Mouse (Mus musculus) mouse embryonic stem cell (cell line): ENCODE results near the gene Klhl18.

Experiments used
- in situ Hi-C, 2 experiments: fragments of 300-500 bp; cut with MboI; formaldehyde crosslinking; loops; 1 replicate in 1 of 2; 3 replicates in 1 of 2; pipeline ENCODE4 v1.14.3; 2019 to 2020; ENCODE audit warnings: low sequenced_read_pairs in 2 of 2, low pct_unique_long_range_greater_than_20kb in 1 of 2, mixed read lengths in 1 of 2; ENCODE audit not compliant: unreplicated experiment in 1 of 2

Gene Klhl18

GRCm38 (mm10) chr9:110476124-110477091 lies at the start of gene Klhl18, which contains the start of gene Kif9:
Gene Klhl18, minus strand, starts transcription at chr9:110476694.
Gene Kif9, plus strand, starts transcription at chr9:110476958.
- in situ Hi-C loops: no loop called here

DNA sequence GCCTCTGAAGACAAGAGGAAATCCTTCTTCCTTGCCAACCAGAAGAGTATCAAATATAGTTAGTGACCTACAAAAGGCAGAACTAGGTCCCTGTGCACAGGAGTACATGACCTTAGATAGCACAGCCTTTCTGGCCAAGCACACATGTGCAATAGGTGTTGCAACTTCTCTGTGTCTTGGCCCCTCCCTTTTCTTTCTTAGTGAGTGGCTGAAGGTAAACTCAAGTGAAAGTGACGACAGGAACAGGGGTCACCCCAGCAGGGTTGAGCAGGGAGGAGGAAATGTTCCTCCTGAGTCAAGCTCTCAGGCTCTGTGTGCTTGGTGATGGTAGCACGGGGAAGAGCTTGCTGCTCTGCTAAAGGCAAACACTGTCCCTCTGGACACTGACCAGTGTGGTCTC lies 49.2 kb upstream of the Klhl18 start:
- in situ Hi-C loops: no loop called here

DNA sequence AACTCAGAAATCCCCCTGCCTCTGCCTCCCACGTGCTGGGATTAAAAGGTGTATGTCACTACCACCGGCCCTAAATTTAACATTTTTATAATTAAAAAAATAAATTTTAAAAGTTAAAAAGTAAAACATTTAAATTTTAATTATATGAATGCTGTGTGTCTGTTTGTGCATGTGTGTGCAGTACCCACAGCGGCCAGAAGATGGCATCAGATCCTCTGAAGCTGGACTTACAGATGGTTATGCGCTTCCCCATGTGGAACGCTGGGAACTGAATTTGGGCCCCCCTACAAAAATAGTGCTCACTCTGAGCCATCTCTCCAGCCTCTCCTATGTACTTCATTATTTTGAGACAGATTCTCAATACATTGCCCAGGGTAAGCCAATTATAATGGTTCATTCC lies 14.4 kb upstream of the Klhl18 start:
- in situ Hi-C loops: no loop called here

DNA sequence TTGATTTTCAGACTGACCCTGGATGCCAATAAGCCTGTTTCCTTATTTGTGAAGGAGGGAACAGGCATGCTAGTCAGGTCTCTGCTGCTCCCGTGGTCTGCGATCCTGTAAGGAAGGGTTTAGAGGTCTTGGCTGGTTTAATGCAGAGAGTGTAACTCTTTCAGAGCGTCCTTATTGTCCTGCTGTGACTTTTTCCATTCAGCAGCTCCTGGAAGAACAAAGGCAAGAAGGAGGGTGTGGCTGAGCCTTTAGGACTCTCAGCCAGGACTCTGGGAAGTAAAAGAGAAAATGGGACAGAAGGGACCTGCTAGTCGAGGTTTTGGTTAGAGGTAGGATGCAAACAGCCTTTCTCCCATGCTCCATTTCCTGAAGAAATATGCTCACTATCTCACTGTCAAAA lies 12.3 kb upstream of the Klhl18 start:
- in situ Hi-C loops: no loop called here

GRCm38 (mm10) chr9:110478639-110479038 lies 2.1 kb upstream of the Klhl18 start:
- in situ Hi-C loops: no loop called here

DNA sequence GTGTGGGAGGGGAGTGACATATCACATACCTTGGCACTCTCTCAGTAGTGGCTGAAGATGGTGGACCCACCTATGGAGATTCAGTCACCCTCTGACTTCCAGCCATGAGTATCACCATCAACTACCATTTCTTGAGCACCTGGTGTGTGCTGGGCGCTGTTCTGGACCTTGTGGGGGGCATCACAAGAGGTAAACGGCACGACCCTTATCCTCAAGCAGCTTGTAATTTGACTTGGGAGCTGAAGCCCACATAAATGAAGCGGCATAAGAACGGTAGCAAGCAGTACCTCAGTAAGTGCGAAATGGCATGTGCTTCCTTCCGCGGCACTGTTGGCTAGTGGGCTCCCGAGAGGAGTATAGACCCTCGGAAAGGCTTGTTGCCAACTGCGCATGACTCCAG lies 1.5 kb upstream of the Klhl18 start:
- in situ Hi-C loops: no loop called here

DNA sequence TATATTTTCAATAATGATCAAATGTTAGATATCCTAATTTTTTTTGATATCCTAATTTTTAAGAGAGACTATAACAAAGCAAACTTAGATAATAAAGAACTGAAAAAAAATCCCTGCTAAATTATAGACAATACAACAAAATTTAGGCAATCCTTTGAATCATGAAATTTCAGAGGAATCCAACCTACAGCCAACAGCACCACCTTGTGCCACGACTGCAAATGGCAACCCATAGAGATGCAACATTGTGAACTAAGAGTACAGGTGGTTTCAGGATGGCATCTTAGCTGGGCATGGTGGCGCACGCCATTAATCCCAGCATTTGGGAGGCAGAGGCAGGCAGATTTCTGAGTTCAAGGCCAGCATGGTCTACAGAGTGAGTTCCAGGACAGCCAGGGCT lies 10.3 kb downstream of the Klhl18 start:
- in situ Hi-C loops: no loop called here

DNA sequence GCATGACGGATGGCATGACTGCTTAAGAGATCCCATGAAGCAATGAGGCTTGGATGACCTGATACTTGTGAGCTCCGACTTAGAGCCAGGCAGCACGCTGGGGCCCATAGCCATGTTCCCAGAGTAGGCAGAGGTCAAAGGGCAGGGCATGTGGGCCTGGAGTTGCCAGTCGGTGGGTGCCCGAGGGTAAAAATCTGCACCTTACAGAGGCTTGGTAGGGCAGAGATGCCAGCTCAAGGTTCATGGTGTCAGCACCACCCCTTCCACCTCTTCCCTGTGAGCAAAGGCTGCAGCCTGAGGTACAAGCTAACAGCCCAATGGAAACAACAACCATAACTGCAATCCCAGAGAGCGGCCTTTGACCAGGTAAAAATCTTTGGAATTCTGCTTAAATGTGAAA lies 11.2 kb downstream of the Klhl18 start:
- in situ Hi-C loops: no loop called here

GRCm38 (mm10) chr9:110463983-110464591 lies 12.4 kb downstream of the Klhl18 start:
- in situ Hi-C loops: no loop called here

- in situ Hi-C loops: no loop called here
These were observed 14.2 kb downstream of the Klhl18 start for GRCm38 (mm10) chr9:110462321-110462720.

DNA sequence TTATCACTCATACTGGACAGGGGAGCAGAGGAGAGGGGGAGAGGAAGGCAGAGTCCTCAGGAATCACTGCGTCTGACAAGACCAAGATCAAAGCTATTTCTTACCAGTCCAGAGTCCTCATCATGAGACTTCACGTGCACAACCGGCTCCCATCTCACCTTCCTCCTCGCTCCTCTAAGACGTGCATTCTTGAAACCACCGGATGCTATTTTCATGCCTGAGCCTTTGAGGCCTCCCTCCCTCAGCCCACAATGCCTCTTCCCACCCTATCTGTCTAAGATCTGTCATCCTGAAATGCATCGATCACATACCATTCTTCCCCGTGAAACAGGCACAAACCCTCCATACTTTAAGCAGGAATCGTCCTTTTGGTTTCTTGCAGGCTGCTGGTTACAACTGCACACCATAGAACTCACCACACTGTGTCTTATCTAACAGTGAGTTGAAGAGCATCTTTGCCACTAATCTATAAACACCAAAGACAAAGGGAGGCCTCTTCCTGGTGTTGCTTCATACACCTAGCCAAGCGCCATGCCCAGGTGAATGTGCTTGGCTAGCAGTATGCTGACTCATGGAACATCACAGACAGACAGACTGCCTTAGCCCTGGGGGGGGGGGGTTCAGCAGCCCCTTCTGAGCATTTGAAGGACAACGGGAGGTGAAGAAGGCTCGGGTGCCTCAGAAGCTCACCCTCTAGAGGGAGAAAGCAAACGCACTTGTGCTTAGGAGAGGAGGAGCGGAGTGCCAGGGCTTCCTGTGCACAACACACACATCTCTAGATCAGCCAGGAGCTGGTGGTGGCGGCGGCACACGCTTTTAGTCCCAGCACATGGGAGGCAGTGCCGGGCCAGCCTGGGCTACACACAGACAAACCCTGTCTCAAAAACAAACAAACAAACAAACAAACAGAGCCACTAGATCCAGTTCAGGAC lies 15.3 kb downstream of the Klhl18 start:
- in situ Hi-C loops: no loop called here

DNA sequence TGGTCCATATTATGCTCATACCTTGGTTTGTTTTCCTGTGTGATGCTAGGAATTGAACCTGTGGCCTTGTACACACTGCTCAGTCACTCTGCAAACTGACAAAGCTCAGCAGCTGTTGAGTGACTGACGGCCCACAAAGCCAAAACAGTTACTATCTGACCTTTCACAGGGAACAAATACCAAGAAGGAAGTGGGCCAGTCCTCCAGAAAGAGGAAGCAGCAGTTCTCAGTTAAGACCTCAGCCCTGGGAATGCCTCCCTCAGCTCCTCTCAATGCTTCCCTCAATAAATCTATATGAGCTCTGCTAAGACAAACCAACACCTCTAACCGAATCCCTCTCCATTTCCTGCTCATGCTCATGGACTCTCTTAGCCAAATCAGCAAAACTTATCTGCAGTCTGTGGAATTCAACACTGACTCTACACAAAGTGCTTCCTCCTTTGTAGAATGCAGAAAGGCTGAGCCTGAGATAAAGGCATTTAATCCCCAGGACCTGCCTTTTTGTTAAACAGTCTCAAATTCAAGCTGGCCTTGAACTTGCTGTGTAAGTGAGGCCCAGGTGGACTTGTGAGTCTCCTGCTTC lies 17.3 kb downstream of the Klhl18 start:
- in situ Hi-C loops: no loop called here

DNA sequence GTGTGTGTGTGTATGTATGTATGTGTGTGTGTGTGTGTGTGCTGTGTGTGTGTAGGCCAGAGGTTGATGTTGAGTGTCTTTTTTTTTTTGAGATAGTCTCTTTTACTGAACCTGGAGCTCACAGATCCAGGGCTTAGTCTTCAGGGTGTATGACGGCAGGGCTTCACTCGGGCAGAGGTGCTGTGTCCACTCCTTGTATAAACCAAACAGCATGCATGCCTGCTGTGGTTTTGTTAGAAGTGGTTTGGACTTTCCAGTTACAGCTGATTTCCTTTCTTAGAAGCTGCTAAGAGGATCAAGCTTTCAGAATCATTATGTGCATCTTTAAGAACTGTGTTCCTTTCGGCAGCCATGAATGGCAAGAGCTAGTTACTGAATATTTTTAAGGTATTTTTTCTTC lies 18.6 kb downstream of the Klhl18 start:
- in situ Hi-C loops: no loop called here

- in situ Hi-C loops: no loop called here
These were observed 24.0 kb downstream of the Klhl18 start for GRCm38 (mm10) chr9:110452523-110452922.

DNA sequence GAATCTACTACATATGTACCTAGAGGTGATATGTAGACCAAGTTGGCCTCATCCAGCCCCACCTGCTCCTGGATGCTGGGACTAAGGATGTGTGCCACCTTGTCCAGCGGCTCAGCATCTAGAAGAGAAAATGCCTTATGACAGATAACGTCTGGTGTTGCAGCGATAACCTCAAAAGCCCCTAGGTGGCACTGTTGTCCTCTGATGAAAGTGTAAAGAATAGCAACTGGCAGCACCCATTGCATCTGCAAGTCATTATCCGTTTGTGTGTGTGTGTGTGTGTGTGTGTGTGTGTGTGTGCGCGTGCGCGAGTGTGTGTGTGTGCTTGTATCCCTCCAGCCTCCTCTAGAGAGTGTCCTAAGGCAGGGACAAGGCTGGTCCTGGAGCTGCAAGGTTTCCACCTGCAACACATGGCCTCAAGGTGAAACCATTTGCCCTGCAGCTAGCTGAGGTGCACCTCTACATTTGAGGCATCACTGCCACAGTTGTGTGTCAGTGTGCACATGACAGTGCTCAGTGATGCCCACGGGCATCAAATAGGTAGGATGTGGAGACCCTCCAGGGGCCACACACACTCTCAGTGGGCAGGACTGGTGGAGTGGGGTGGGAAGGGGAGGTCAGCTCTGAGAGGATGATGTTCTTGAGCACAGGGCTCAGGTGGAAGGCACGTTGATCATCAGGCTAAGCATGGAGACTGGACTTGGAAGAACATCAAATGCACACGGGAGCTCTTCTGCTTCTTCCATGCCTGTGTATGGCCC lies 27.5 kb downstream of the Klhl18 start:
- in situ Hi-C loops: no loop called here

GRCm38 (mm10) chr9:110448356-110448755 lies 28.1 kb downstream of the Klhl18 start:
- in situ Hi-C loops: no loop called here

- in situ Hi-C loops: no loop called here
These were observed 35.9 kb downstream of the Klhl18 start for GRCm38 (mm10) chr9:110440559-110440958.

GRCm38 (mm10) chr9:110440049-110440448 lies 36.4 kb downstream of the Klhl18 start:
- in situ Hi-C loops: no loop called here
